Mouse (Mus musculus) liver, postnatal 0 days (tissue): Measurements from ENCODE around the gene B4galt1.

Experiments
- CTCF ChIP-seq: sonication (generic); IDR thresholded peaks from 2 replicates; pipeline ENCODE4 v1.5.1; 2016; ENCODE audit warnings: antibody characterized with exemption, low read depth
- EP300 ChIP-seq: IDR thresholded peaks from 2 replicates; pipeline ENCODE4 v1.6.1; 2016; ENCODE audit warnings: antibody characterized with exemption, low read depth, mild to moderate bottlenecking

DNA sequence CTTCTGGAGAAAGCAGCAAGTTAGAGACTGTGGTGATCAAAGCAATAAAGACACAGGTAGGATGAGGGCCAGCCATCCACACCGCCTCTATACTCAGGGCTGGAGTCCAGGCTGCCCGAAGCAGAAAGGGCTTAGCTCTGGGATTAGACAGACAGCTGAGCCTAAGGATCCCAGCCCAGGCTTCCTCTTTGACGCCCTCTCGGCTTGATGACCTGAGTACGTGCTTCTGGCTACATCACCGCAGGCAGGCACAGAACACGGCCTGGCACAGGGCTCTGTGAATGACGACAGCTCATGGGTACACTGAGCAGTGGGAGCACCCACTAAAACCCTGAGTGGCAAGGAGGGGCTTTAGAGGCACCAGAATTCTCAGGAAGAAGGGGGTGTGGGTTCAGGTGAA is 48.4 kb downstream of the B4galt1 start:
- TF ChIP-seq CTCF (no peak), EP300 (no peak)
